Mouse (Mus musculus) lung, postnatal 0 days (tissue): ENCODE data around the gene Baz2b. TPM values are rescaled to one million over a fixed set of nuclear protein-coding genes. Genes with fewer than 3 reads are reported as not detected.

Experiments used
- ATAC-seq: fragments of 200-750 bp; cut with Nextera tagmentation; 2 replicates; pipeline ENCODE4 v1.8.0; 2017; ENCODE audit warnings: moderate library complexity
- DNase-seq: peaks from one replicate; pipeline ENCODE4 v3.0.0-alpha.2; 2016; ENCODE audit warnings: low spot score
- H3K27ac ChIP-seq: fragments of 300-500 bp; sonication (generic); 2 replicates; pipeline ENCODE4 v1.5.1; 2014; ENCODE audit warnings: antibody characterized with exemption, mild to moderate bottlenecking, low read length, mixed read lengths
- H3K27me3 ChIP-seq: fragments of 300-500 bp; sonication (generic); replicated peaks from 2 replicates; pipeline ENCODE4 v1.6.1; 2014; ENCODE audit warnings: low read length, mixed read lengths; ENCODE audit not compliant: insufficient read depth
- H3K36me3 ChIP-seq: fragments of 300-500 bp; sonication (generic); 2 replicates; pipeline ENCODE4 v1.6.1; 2014; ENCODE audit warnings: low read length, mixed read lengths; ENCODE audit not compliant: insufficient read depth
- H3K4me1 ChIP-seq: fragments of 300-500 bp; sonication (generic); 2 replicates; pipeline ENCODE4 v1.6.1; 2014; ENCODE audit warnings: antibody characterized with exemption, low read depth, low read length, mixed read lengths; ENCODE audit not compliant: insufficient read depth
- H3K4me2 ChIP-seq: fragments of 300-500 bp; sonication (generic); replicated peaks from 2 replicates; pipeline ENCODE4 v1.6.1; 2014; ENCODE audit warnings: low read depth, mild to moderate bottlenecking, low read length, moderate library complexity, mixed read lengths
- H3K4me3 ChIP-seq: fragments of 300-500 bp; sonication (generic); 2 replicates; pipeline ENCODE4 v1.5.1; 2014; ENCODE audit warnings: low read depth, low read length
- H3K9ac ChIP-seq: fragments of 300-500 bp; sonication (generic); replicated peaks from 2 replicates; pipeline ENCODE4 v1.6.1; 2014; ENCODE audit warnings: low read depth, mild to moderate bottlenecking
- H3K9me3 ChIP-seq: fragments of 300-500 bp; sonication (generic); 2 replicates; pipeline ENCODE4 v1.6.1; 2016; ENCODE audit warnings: low read length, mixed read lengths
- CTCF ChIP-seq: IDR thresholded peaks from 2 replicates; pipeline ENCODE4 v1.5.1; 2016; ENCODE audit warnings: antibody characterized with exemption, mild to moderate bottlenecking
- EP300 ChIP-seq: IDR thresholded peaks from 2 replicates; pipeline ENCODE4 v1.6.1; 2016; ENCODE audit warnings: antibody characterized with exemption, mild to moderate bottlenecking, control low read depth
- WGBS: fragments of 180-500 bp; shearing (Covaris S2); extraction: QIAGEN DNeasy Blood & Tissue Kit; methylation state at CpG from one replicate; pipeline ENCODE4 v1.1.7; 2014; 5-methylcytosine and 5-hydroxymethylcytosine counted together
- polyA plus RNA-seq: library from polyadenylated mRNA; unstranded; fragments of >200 nt; fragmentation: Nextera tagmentation; extraction: Ambion mirVana; gene quantifications from 2 replicates; pipeline ENCODE4 v1.2.1, GENCODE M21; 2015

The Baz2b gene
- polyA plus RNA-seq, 1 experiment from 2014 or later, result 63.0 TPM

DNA sequence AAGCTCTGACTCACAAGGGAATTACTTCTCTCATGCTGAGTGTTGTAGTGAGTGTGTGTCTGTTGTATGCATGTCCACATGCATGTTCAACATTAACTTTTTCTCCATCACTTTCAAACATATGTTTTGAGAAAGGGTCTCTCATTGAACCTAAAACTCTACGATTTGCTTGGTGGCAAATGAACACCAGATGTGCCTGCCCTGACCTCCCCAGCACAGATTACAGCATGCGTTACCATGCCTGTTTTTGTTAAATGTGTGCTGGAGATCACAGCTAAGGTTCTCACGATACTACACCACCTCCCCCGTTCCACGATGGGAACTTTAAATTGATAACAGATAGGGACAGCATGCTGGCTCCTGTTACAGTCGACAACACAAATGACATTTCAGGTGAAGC is 222.1 kb downstream of the Baz2b start:
- no peaks in the 10 kb centered on the region for H3K9me3 ChIP-seq
- DNase-seq, result no peak
- no peaks in the 10 kb centered on the region for H3K36me3 ChIP-seq
- no peaks in the 10 kb centered on the region for H3K27me3 ChIP-seq
- H3K27ac ChIP-seq, result no peak overlapping the region
- no peak for ATAC-seq
- H3K4me2 ChIP-seq, result no peak overlapping the region
- H3K4me3 ChIP-seq, result no peak overlapping the region
- no peak for TF ChIP-seq CTCF
- no peak for TF ChIP-seq EP300
- 62% methylated on average over 6 of the region's 6 CpGs for WGBS
- no peaks in the 10 kb centered on the region for H3K4me1 ChIP-seq
- no peak overlapping the region for H3K9ac ChIP-seq

DNA sequence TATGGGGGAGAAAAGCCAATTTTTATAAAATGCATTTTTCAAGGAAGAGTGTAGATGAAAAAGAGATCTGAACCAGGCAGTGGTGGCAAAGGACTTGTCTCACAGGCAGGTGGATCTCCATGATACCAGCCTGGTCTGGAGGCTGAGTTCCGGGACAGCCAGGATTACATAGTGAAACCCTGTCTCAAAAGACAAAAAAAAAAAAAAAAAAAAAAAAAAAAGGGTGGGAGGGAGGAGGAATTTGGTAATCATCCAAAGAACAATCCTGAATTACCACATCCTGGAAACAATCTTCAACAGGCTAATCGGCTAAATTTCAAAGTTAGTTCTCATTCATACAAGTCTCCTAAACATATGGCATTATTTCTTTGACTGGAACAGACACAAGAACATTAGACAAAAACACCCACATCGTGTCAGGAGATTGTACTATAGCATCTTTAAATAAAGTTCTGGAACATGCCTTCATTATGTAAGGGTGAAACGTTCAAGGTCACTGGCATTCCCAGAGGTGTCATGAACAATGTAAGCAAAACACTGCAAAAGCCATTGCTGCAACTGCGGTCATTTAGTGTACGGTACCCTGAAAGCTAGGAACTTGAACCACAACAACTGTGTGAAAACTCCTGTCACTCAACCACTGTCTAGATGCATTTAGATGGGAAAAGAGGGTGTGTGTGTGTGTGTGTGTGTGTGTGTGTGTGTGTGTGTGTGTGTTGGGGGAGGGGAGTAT is 230.0 kb downstream of the Baz2b start:
- Histone ChIP-seq H3K4me2 (no peak overlapping the region), H3K27me3 (no peaks in the 10 kb centered on the region), H3K27ac (no peak overlapping the region), H3K4me3 (no peak overlapping the region), H3K36me3 (0 out of 2 replicates have a peak, but pooled peaks cover 4% of the 10 kb centered on the region), H3K9me3 (no peaks in the 10 kb centered on the region), H3K9ac (no peak overlapping the region), H3K4me1 (no peaks in the 10 kb centered on the region)
- DNase-seq (peak; percentile 72), ATAC-seq (peak; percentile 62)
- TF ChIP-seq EP300 (peak; percentile 38), CTCF (no peak)
- WGBS, result 29% methylated on average over 6 of the region's 6 CpGs

DNA sequence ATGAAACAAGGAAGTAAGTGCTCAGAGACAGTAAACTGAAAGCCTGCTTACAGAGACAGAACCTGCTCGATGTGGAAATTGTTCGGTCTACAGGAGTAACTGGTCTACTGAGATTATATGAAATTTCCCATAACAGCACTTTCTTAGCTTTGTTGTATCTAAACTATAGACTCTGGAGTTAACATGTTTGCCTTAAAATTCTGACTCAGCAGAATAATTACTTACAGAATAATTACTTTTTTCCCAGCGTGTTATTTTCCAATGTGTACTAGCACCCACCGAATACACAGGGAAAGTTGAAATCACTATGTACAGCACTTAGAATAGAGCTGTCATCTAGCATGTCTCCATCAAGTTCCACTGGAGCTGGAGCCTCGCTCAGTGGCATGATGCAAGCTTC is 233.0 kb downstream of the Baz2b start:
- 85% methylated on average over 5 of the region's 5 CpGs for WGBS
- H3K36me3 ChIP-seq, result 0 out of 2 replicates have a peak, but pooled peaks cover 4% of the 10 kb centered on the region
- TF ChIP-seq CTCF (no peak), EP300 (no peak)
- H3K9me3 ChIP-seq, result no peaks in the 10 kb centered on the region
- no peak overlapping the region for H3K4me3 ChIP-seq
- H3K27me3 ChIP-seq, result no peaks in the 10 kb centered on the region
- H3K4me1 ChIP-seq, result no peaks in the 10 kb centered on the region
- DNase-seq (no peak), ATAC-seq (no peak)
- no peak overlapping the region for H3K27ac ChIP-seq
- no peak overlapping the region for H3K4me2 ChIP-seq
- no peak overlapping the region for H3K9ac ChIP-seq

DNA sequence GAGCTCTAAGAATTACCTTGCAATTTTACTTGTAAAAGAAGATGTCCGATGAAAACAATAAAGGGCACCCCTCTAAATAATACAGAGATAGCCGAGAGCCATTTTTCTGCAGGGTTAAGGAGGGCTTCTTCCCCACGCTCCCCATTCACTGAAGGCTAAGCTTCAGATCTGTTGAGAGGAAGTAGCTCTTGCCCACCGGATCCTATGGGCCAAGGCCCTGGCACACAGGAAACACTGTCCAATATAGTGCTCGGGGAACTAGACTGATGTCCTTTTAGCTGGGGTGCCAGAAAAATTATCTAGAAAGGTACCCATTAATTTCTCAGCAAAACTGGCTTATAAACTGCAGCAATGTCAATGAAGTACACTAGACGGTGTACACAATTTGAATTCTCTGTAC is 233.9 kb downstream of the Baz2b start:
- Histone ChIP-seq H3K36me3 (peaks cover 4% of the 10 kb centered on the region; the same call in 1 of the 2 replicates), H3K4me1 (no peaks in the 10 kb centered on the region), H3K27ac (no peak overlapping the region), H3K27me3 (no peaks in the 10 kb centered on the region), H3K4me2 (no peak overlapping the region), H3K4me3 (no peak overlapping the region), H3K9me3 (no peaks in the 10 kb centered on the region), H3K9ac (no peak overlapping the region)
- TF ChIP-seq EP300 (no peak), CTCF (no peak)
- DNase-seq (no peak), ATAC-seq (no peak)
- WGBS, result 85% methylated on average over 6 of the region's 6 CpGs

GRCm38 (mm10) chr2:59973962-59974361 is 235.7 kb downstream of the Baz2b start:
- TF ChIP-seq CTCF (no peak), EP300 (no peak)
- 73% methylated on average over 5 of the region's 5 CpGs for WGBS
- ATAC-seq (no peak), DNase-seq (no peak)
- Histone ChIP-seq H3K9ac (no peak overlapping the region), H3K4me3 (no peak overlapping the region), H3K9me3 (no peaks in the 10 kb centered on the region), H3K4me2 (no peak overlapping the region), H3K27ac (no peak overlapping the region), H3K27me3 (no peaks in the 10 kb centered on the region), H3K4me1 (no peaks in the 10 kb centered on the region), H3K36me3 (peaks cover 5% of the 10 kb centered on the region; the same call in 1 of the 2 replicates)

DNA sequence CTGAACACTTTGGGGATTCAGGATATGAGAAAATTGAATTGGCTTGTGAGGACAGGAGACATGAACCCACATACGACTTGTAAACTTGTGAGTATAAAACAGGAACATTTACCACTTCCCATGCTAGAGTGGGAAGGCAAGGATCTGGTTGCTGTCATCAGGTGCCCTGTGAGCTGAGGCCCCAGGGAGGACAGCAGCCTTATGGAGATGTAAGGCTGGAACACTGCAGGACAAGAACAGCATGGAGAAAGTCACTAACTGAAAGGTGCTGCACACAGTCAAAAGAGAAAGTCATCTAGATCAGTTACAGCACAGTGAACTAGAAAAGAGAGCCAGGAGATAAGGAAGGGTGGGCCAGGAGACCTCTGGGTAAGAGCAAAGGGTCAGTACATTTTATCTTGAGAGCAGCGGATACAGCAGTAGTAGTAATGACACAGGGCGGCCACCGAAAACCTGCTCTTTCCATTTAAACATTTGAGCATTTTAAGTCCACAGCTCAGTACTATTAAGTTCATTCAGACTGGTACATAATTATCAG is 236.5 kb downstream of the Baz2b start:
- Histone ChIP-seq H3K4me3 (no peak overlapping the region), H3K27me3 (no peaks in the 10 kb centered on the region), H3K4me2 (no peak overlapping the region), H3K4me1 (no peaks in the 10 kb centered on the region), H3K27ac (no peak overlapping the region), H3K36me3 (peaks cover 10% of the 10 kb centered on the region; the same call in 1 of the 2 replicates), H3K9me3 (no peaks in the 10 kb centered on the region), H3K9ac (no peak overlapping the region)
- no peak for DNase-seq
- ATAC-seq, result no peak
- 88% methylated on average over 4 of the region's 4 CpGs for WGBS
- TF ChIP-seq CTCF, result no peak
- no peak for TF ChIP-seq EP300
